ENCODE assay signal across 9 mouse cellular contexts in genomic region chr11:115900561-115901337, GRCm38 (mm10). TPM values are rescaled to one million over a fixed set of nuclear protein-coding genes. Genes with fewer than 3 reads are reported as not detected.
DNase-seq lines count a peak whose midpoint lies in the region; ATAC-seq and TF ChIP-seq lines count a peak whose summit lies in the region.
"Had no signal": no experiment of that assay in that cellular context is flagged by ENCODE, and none has a peak within 500 bp of the region (broad histone marks: within the 10 kb centered on the region; RNA-seq: fewer than 3 reads in every experiment).

No protein-coding gene starts in this region.

- no peak for ATAC-seq in forebrain, embryonic 11.5 days (replicated peaks; ENCODE audit: low FRiP score)
- no peak for ATAC-seq in forebrain, embryonic 14.5 days
- ATAC-seq in lung, postnatal 0 days, result no peak
- ATAC-seq in heart, embryonic 15.5 days (replicated peaks; ENCODE audit: insufficient number of reproducible peaks, insufficient read depth, low FRiP score, low read depth), result no peak
- ATAC-seq in liver, embryonic 15.5 days (ENCODE audit: insufficient read depth), result no peak

- no peak overlapping the region for H3K27ac ChIP-seq in forebrain, embryonic 11.5 days (ENCODE audit: low read depth, low read length)
- H3K27ac ChIP-seq in forebrain, embryonic 14.5 days (ENCODE audit: low read depth, low read length), result no peak overlapping the region
- no peak overlapping the region for H3K27ac ChIP-seq in lung, postnatal 0 days (ENCODE audit: low read length)
- peak overlapping the region; percentile 99 for H3K27ac ChIP-seq in heart, embryonic 15.5 days
- H3K27ac ChIP-seq in liver, embryonic 15.5 days (replicated peaks), result peak overlapping the region; percentile 97

- no peaks in the 10 kb centered on the region for H3K36me3 ChIP-seq in forebrain, embryonic 11.5 days (ENCODE audit: control insufficient read depth, insufficient read depth, low read length)
- H3K36me3 ChIP-seq in forebrain, embryonic 14.5 days (ENCODE audit: control insufficient read depth, insufficient read depth, low read length), result peaks cover 14% of the 10 kb centered on the region; the same call in 1 of the 2 replicates
- H3K36me3 ChIP-seq in lung, postnatal 0 days (ENCODE audit: insufficient read depth, low read length), result no peaks in the 10 kb centered on the region
- peaks cover 4% of the 10 kb centered on the region; the same call in 1 of the 2 replicates for H3K36me3 ChIP-seq in heart, embryonic 15.5 days
- peaks cover 25% of the 10 kb centered on the region for H3K36me3 ChIP-seq in liver, embryonic 15.5 days (replicated peaks)

- no peak for TF ChIP-seq CTCF in lung, postnatal 0 days (IDR thresholded peaks at IDR 0.05)

- WGBS in forebrain, embryonic 11.5 days, result 74% methylated on average over 8 of the region's 8 CpGs
- WGBS in forebrain, embryonic 14.5 days, result 78% methylated on average over 8 of the region's 8 CpGs
- WGBS in lung, postnatal 0 days, result 71% methylated on average over 8 of the region's 8 CpGs
- 44% methylated on average over 8 of the region's 8 CpGs for WGBS in heart, embryonic 15.5 days
- 31% methylated on average over 8 of the region's 8 CpGs for WGBS in liver, embryonic 15.5 days (ENCODE audit: insufficient replicate concordance)

- no peaks in the 10 kb centered on the region for H3K27me3 ChIP-seq in forebrain, embryonic 11.5 days (ENCODE audit: control insufficient read depth, insufficient read depth, low read length)
- H3K27me3 ChIP-seq in forebrain, embryonic 14.5 days (replicated peaks; ENCODE audit: control insufficient read depth, insufficient read depth, low read length), result no peaks in the 10 kb centered on the region
- H3K27me3 ChIP-seq in lung, postnatal 0 days (replicated peaks; ENCODE audit: insufficient read depth, low read length), result no peaks in the 10 kb centered on the region
- no peaks in the 10 kb centered on the region for H3K27me3 ChIP-seq in heart, embryonic 15.5 days
- H3K27me3 ChIP-seq in liver, embryonic 15.5 days, result no peaks in the 10 kb centered on the region

- 0 out of 2 replicates have a peak overlapping the region, but pooled peaks have one; percentile 15 for H3K4me2 ChIP-seq in forebrain, embryonic 11.5 days (ENCODE audit: low read depth, low read length, severe bottlenecking)
- no peak overlapping the region for H3K4me2 ChIP-seq in forebrain, embryonic 14.5 days (ENCODE audit: low read length)
- H3K4me2 ChIP-seq in lung, postnatal 0 days (replicated peaks; ENCODE audit: low read depth, low read length), result peak overlapping the region; percentile 12
- peak overlapping the region; percentile 73 for H3K4me2 ChIP-seq in heart, embryonic 15.5 days
- H3K4me2 ChIP-seq in liver, embryonic 15.5 days, result peak overlapping the region; percentile 79

- TF ChIP-seq EP300 in lung, postnatal 0 days (IDR thresholded peaks at IDR 0.05), result no peak

- no peak for DNase-seq in forebrain, embryonic 11.5 days (ENCODE audit: low spot score)
- no peak for DNase-seq in forebrain, embryonic 14.5 days (ENCODE audit: low spot score)
- no peak for DNase-seq in lung, postnatal 0 days (ENCODE audit: low spot score)
- no peak for DNase-seq in lung, adult 18-20 months
- no peak for DNase-seq in layer of hippocampus, postnatal 10 days (ENCODE audit: low spot score in 2 of 2)
- no peak for DNase-seq in adrenal gland, adult (ENCODE audit: inconsistent age in 2 of 2, low spot score in 1 of 2)
- DNase-seq: right cerebral cortex, postnatal 25 days had no signal

- H3K4me1 ChIP-seq in forebrain, embryonic 11.5 days (replicated peaks; ENCODE audit: control insufficient read depth, insufficient read depth, low read length), result peaks cover 10% of the 10 kb centered on the region; the same call in 1 of the 2 replicates
- H3K4me1 ChIP-seq in forebrain, embryonic 14.5 days (ENCODE audit: control insufficient read depth, insufficient read depth, low read length), result no peaks in the 10 kb centered on the region
- H3K4me1 ChIP-seq in lung, postnatal 0 days (ENCODE audit: insufficient read depth, low read depth, low read length), result peaks cover 42% of the 10 kb centered on the region
- H3K4me1 ChIP-seq in heart, embryonic 15.5 days (replicated peaks), result peaks cover 74% of the 10 kb centered on the region
- H3K4me1 ChIP-seq in liver, embryonic 15.5 days (replicated peaks), result peaks cover 82% of the 10 kb centered on the region

- no peaks in the 10 kb centered on the region for H3K9me3 ChIP-seq in forebrain, embryonic 11.5 days (ENCODE audit: control insufficient read depth, low read length)
- no peaks in the 10 kb centered on the region for H3K9me3 ChIP-seq in forebrain, embryonic 14.5 days (replicated peaks; ENCODE audit: control insufficient read depth, low read length)
- H3K9me3 ChIP-seq in lung, postnatal 0 days (ENCODE audit: low read length), result no peaks in the 10 kb centered on the region
- no peaks in the 10 kb centered on the region for H3K9me3 ChIP-seq in heart, embryonic 15.5 days (replicated peaks)
- no peaks in the 10 kb centered on the region for H3K9me3 ChIP-seq in liver, embryonic 15.5 days (replicated peaks)

- H3K9ac ChIP-seq in forebrain, embryonic 11.5 days (ENCODE audit: low read length), result peak overlapping the region; percentile 6; the same call in 1 of the 2 replicates
- H3K9ac ChIP-seq in forebrain, embryonic 14.5 days (ENCODE audit: low read length), result no peak overlapping the region
- H3K9ac ChIP-seq in lung, postnatal 0 days (replicated peaks; ENCODE audit: low read depth), result no peak overlapping the region
- H3K9ac ChIP-seq in heart, embryonic 15.5 days, result peak overlapping the region; percentile 63
- H3K9ac ChIP-seq in liver, embryonic 15.5 days, result peak overlapping the region; percentile 81

- no peak overlapping the region for H3K4me3 ChIP-seq in forebrain, embryonic 11.5 days (ENCODE audit: low read depth, low read length)
- no peak overlapping the region for H3K4me3 ChIP-seq in forebrain, embryonic 14.5 days (ENCODE audit: low read depth, low read length)
- H3K4me3 ChIP-seq in lung, postnatal 0 days (ENCODE audit: low read depth, low read length), result peak overlapping the region; percentile 14; the same call in 1 of the 2 replicates
- H3K4me3 ChIP-seq in heart, embryonic 15.5 days, result peak overlapping the region; percentile 54
- peak overlapping the region; percentile 67 for H3K4me3 ChIP-seq in liver, embryonic 15.5 days (replicated peaks)

RNA-seq across cellular contexts. Expression of gene Smim5, which starts 1.0 kb away (rescaled TPM):
- polyA plus RNA-seq in forebrain, embryonic 11.5 days (2014; fragmentation: Nextera tagmentation; extraction: Ambion mirVana), result 2.0 and 2.6 TPM in 2 replicates
- 0.52 and 1.6 TPM in 2 replicates for polyA plus RNA-seq in forebrain, embryonic 14.5 days (2014; fragmentation: Nextera tagmentation; extraction: Ambion mirVana)
- 25.8 and 27.6 TPM in 2 replicates for polyA plus RNA-seq in lung, postnatal 0 days (2015; fragmentation: Nextera tagmentation; extraction: Ambion mirVana)
- 52.1 and 56.3 TPM in 2 replicates for polyA plus RNA-seq in heart, embryonic 15.5 days (2015; fragmentation: Nextera tagmentation; extraction: Ambion mirVana)
- 37.8 and 40.0 TPM in 2 replicates for polyA plus RNA-seq in liver, embryonic 15.5 days (2015; fragmentation: Nextera tagmentation; extraction: Ambion mirVana)
- under 1 TPM; 0.85 to 0.98 TPM for total RNA-seq in layer of hippocampus, postnatal 10 days (2021)

RNA-seq across cellular contexts. Expression of gene Smim6, which starts 11.1 kb away (rescaled TPM):
- polyA plus RNA-seq in forebrain, embryonic 11.5 days (2014; fragmentation: Nextera tagmentation; extraction: Ambion mirVana), result 0.72 and 0.95 TPM in 2 replicates
- polyA plus RNA-seq in forebrain, embryonic 14.5 days (2014; fragmentation: Nextera tagmentation; extraction: Ambion mirVana), result 0.18 and 0.22 TPM in 2 replicates
- polyA plus RNA-seq in lung, postnatal 0 days (2015; fragmentation: Nextera tagmentation; extraction: Ambion mirVana), result 58.1 and 61.5 TPM in 2 replicates
- 3.3 and 5.0 TPM in 2 replicates for polyA plus RNA-seq in heart, embryonic 15.5 days (2015; fragmentation: Nextera tagmentation; extraction: Ambion mirVana)
- 2.7 and 3.3 TPM in 2 replicates for polyA plus RNA-seq in liver, embryonic 15.5 days (2015; fragmentation: Nextera tagmentation; extraction: Ambion mirVana)
- total RNA-seq in layer of hippocampus, postnatal 10 days (2021), result not detected

RNA-seq across cellular contexts. Expression of gene Sap30bp, which starts 32.3 kb away (rescaled TPM):
- polyA plus RNA-seq in forebrain, embryonic 11.5 days (2014; fragmentation: Nextera tagmentation; extraction: Ambion mirVana), result 55.2 and 56.3 TPM in 2 replicates
- polyA plus RNA-seq in forebrain, embryonic 14.5 days (2014; fragmentation: Nextera tagmentation; extraction: Ambion mirVana), result 55.8 and 56.5 TPM in 2 replicates
- 21.2 and 22.8 TPM in 2 replicates for polyA plus RNA-seq in lung, postnatal 0 days (2015; fragmentation: Nextera tagmentation; extraction: Ambion mirVana)
- polyA plus RNA-seq in heart, embryonic 15.5 days (2015; fragmentation: Nextera tagmentation; extraction: Ambion mirVana), result 21.4 and 21.9 TPM in 2 replicates
- polyA plus RNA-seq in liver, embryonic 15.5 days (2015; fragmentation: Nextera tagmentation; extraction: Ambion mirVana), result 13.0 and 15.0 TPM in 2 replicates
- total RNA-seq in layer of hippocampus, postnatal 10 days (2021), result 10 to 100 TPM; 52.6 to 53.4 TPM

RNA-seq across cellular contexts. Expression of gene Recql5, which starts 32.5 kb away (rescaled TPM):
- 28.3 and 35.6 TPM in 2 replicates for polyA plus RNA-seq in forebrain, embryonic 11.5 days (2014; fragmentation: Nextera tagmentation; extraction: Ambion mirVana)
- polyA plus RNA-seq in forebrain, embryonic 14.5 days (2014; fragmentation: Nextera tagmentation; extraction: Ambion mirVana), result 16.5 and 20.4 TPM in 2 replicates
- 9.2 and 9.9 TPM in 2 replicates for polyA plus RNA-seq in lung, postnatal 0 days (2015; fragmentation: Nextera tagmentation; extraction: Ambion mirVana)
- polyA plus RNA-seq in heart, embryonic 15.5 days (2015; fragmentation: Nextera tagmentation; extraction: Ambion mirVana), result 9.1 and 14.7 TPM in 2 replicates
- polyA plus RNA-seq in liver, embryonic 15.5 days (2015; fragmentation: Nextera tagmentation; extraction: Ambion mirVana), result 8.1 and 10.9 TPM in 2 replicates
- 10 to 100 TPM; 21.6 to 25.5 TPM for total RNA-seq in layer of hippocampus, postnatal 10 days (2021)

RNA-seq across cellular contexts. Expression of gene Myo15b, which starts 42.5 kb away (rescaled TPM):
- 0.16 TPM in 1 of 2 replicates, not detected in the other for polyA plus RNA-seq in forebrain, embryonic 11.5 days (2014; fragmentation: Nextera tagmentation; extraction: Ambion mirVana)
- polyA plus RNA-seq in forebrain, embryonic 14.5 days (2014; fragmentation: Nextera tagmentation; extraction: Ambion mirVana), result not detected in 2 replicates
- polyA plus RNA-seq in lung, postnatal 0 days (2015; fragmentation: Nextera tagmentation; extraction: Ambion mirVana), result 0.57 and 0.68 TPM in 2 replicates
- 0.16 TPM in 2 replicates for polyA plus RNA-seq in heart, embryonic 15.5 days (2015; fragmentation: Nextera tagmentation; extraction: Ambion mirVana)
- 0.45 and 0.46 TPM in 2 replicates for polyA plus RNA-seq in liver, embryonic 15.5 days (2015; fragmentation: Nextera tagmentation; extraction: Ambion mirVana)
- under 1 TPM; 0.04 to 0.21 TPM for total RNA-seq in layer of hippocampus, postnatal 10 days (2021)

Comparison
In these comparisons a context has a peak if more than half of its experiments do, and no peak if none do; other contexts are left out.
1. H3K9ac ChIP-seq: peak in forebrain, embryonic 11.5 days (single experiment), heart, embryonic 15.5 days (single experiment) and liver, embryonic 15.5 days (single experiment); none in forebrain, embryonic 14.5 days (single experiment) and lung, postnatal 0 days (single experiment).
2. H3K27ac ChIP-seq: peak in heart, embryonic 15.5 days (single experiment) and liver, embryonic 15.5 days (single experiment); none in forebrain, embryonic 11.5 days (single experiment), forebrain, embryonic 14.5 days (single experiment) and lung, postnatal 0 days (single experiment).
3. H3K4me3 ChIP-seq: peak in lung, postnatal 0 days (single experiment), heart, embryonic 15.5 days (single experiment) and liver, embryonic 15.5 days (single experiment); none in forebrain, embryonic 11.5 days (single experiment) and forebrain, embryonic 14.5 days (single experiment).